In genomic region chr7:34784469-34784868, GRCm38 (mm10) we compare ENCODE assay signal across 26 mouse cellular contexts. TPM values are rescaled to one million over a fixed set of nuclear protein-coding genes. Genes with fewer than 3 reads are reported as not detected.
DNase-seq lines count a peak whose midpoint lies in the region; ATAC-seq and TF ChIP-seq lines count a peak whose summit lies in the region.
"Had no signal": no experiment of that assay in that cellular context is flagged by ENCODE, and none has a peak within 500 bp of the region (broad histone marks: within the 10 kb centered on the region; RNA-seq: fewer than 3 reads in every experiment).

No protein-coding gene starts in this region.

- no peak overlapping the region for H3K4me2 ChIP-seq in hindbrain, embryonic 16.5 days (ENCODE audit: low read length)
- no peak overlapping the region for H3K4me2 ChIP-seq in midbrain, embryonic 13.5 days (replicated peaks)
- no peak overlapping the region for H3K4me2 ChIP-seq in midbrain, postnatal 0 days (ENCODE audit: low read depth, low read length, poor library complexity, severe bottlenecking)
- H3K4me2 ChIP-seq in intestine, postnatal 0 days (replicated peaks; ENCODE audit: low read depth) = no peak overlapping the region
- H3K4me2 ChIP-seq: embryonic facial prominence, embryonic 15.5 days; heart, embryonic 15.5 days; hindbrain, embryonic 15.5 days had no signal

- H3K4me1 ChIP-seq in hindbrain, embryonic 10.5 days (replicated peaks) = 0 out of 2 replicates have a peak, but pooled peaks cover 3% of the 10 kb centered on the region
- H3K4me1 ChIP-seq in hindbrain, embryonic 16.5 days (ENCODE audit: control insufficient read depth, insufficient read depth, low read depth, low read length) = no peaks in the 10 kb centered on the region
- H3K4me1 ChIP-seq in midbrain, embryonic 13.5 days (replicated peaks) = peaks cover 11% of the 10 kb centered on the region
- H3K4me1 ChIP-seq in midbrain, postnatal 0 days (ENCODE audit: insufficient read depth, low read length) = no peaks in the 10 kb centered on the region
- no peaks in the 10 kb centered on the region for H3K4me1 ChIP-seq in intestine, postnatal 0 days (replicated peaks; ENCODE audit: control insufficient read depth, insufficient read depth, low read length)
- H3K4me1 ChIP-seq: heart, embryonic 15.5 days had no signal

- H3K9ac ChIP-seq in hindbrain, embryonic 16.5 days (ENCODE audit: low read depth, low read length) = no peak overlapping the region
- no peak overlapping the region for H3K9ac ChIP-seq in midbrain, embryonic 13.5 days (replicated peaks)
- no peak overlapping the region for H3K9ac ChIP-seq in midbrain, postnatal 0 days (replicated peaks; ENCODE audit: low read length, poor library complexity, severe bottlenecking)
- H3K9ac ChIP-seq in intestine, postnatal 0 days (ENCODE audit: low read depth, low read length) = no peak overlapping the region
- H3K9ac ChIP-seq: embryonic facial prominence, embryonic 15.5 days; heart, embryonic 15.5 days; hindbrain, embryonic 15.5 days had no signal

- no peak for TF ChIP-seq CTCF in midbrain, postnatal 0 days (IDR thresholded peaks at IDR 0.05)
- TF ChIP-seq CTCF in intestine, postnatal 0 days (IDR thresholded peaks at IDR 0.05; ENCODE audit: low read depth) = no peak

- no peak for ATAC-seq in hindbrain, embryonic 16.5 days
- ATAC-seq in midbrain, embryonic 13.5 days = no peak
- no peak for ATAC-seq in midbrain, postnatal 0 days (ENCODE audit: low FRiP score)
- no peak for ATAC-seq in intestine, postnatal 0 days
- ATAC-seq: CD4-positive, CD25-positive, alpha-beta regulatory T cell, adult 4 months; forebrain, embryonic 14.5 days; inflammation-experienced regulatory T-cells, adult 6 months had no signal

- no peaks in the 10 kb centered on the region for H3K36me3 ChIP-seq in hindbrain, embryonic 10.5 days
- H3K36me3 ChIP-seq in hindbrain, embryonic 16.5 days (ENCODE audit: control insufficient read depth, insufficient read depth, low read length) = no peaks in the 10 kb centered on the region
- H3K36me3 ChIP-seq in midbrain, embryonic 13.5 days = no peaks in the 10 kb centered on the region
- no peaks in the 10 kb centered on the region for H3K36me3 ChIP-seq in midbrain, postnatal 0 days (ENCODE audit: insufficient read depth, low read length)
- H3K36me3 ChIP-seq in intestine, postnatal 0 days (ENCODE audit: control insufficient read depth, insufficient read depth) = no peaks in the 10 kb centered on the region
- H3K36me3 ChIP-seq: embryonic facial prominence, embryonic 15.5 days; forebrain, embryonic 10.5 days; G1E; heart, embryonic 10.5 days; heart, embryonic 15.5 days; hindbrain, embryonic 15.5 days had no signal

- H3K27me3 ChIP-seq in hindbrain, embryonic 10.5 days (ENCODE audit: insufficient read depth, poor library complexity, severe bottlenecking) = no peaks in the 10 kb centered on the region
- H3K27me3 ChIP-seq in hindbrain, embryonic 16.5 days (replicated peaks; ENCODE audit: control insufficient read depth, insufficient read depth, low read length) = no peaks in the 10 kb centered on the region
- no peaks in the 10 kb centered on the region for H3K27me3 ChIP-seq in midbrain, embryonic 13.5 days
- H3K27me3 ChIP-seq in midbrain, postnatal 0 days (ENCODE audit: insufficient read depth, low read length) = no peaks in the 10 kb centered on the region
- H3K27me3 ChIP-seq in intestine, postnatal 0 days (replicated peaks; ENCODE audit: control insufficient read depth, insufficient read depth, low read length) = no peaks in the 10 kb centered on the region
- H3K27me3 ChIP-seq: embryonic facial prominence, embryonic 15.5 days; heart, embryonic 15.5 days; hindbrain, embryonic 15.5 days had no signal

- peaks cover 10% of the 10 kb centered on the region for H3K9me3 ChIP-seq in hindbrain, embryonic 10.5 days
- no peaks in the 10 kb centered on the region for H3K9me3 ChIP-seq in hindbrain, embryonic 16.5 days (ENCODE audit: control insufficient read depth, low read length)
- H3K9me3 ChIP-seq in midbrain, embryonic 13.5 days = 0 out of 2 replicates have a peak, but pooled peaks cover 5% of the 10 kb centered on the region
- H3K9me3 ChIP-seq in midbrain, postnatal 0 days (ENCODE audit: low read length) = no peaks in the 10 kb centered on the region
- H3K9me3 ChIP-seq in intestine, postnatal 0 days (ENCODE audit: control insufficient read depth) = no peaks in the 10 kb centered on the region
- H3K9me3 ChIP-seq: embryonic facial prominence, embryonic 15.5 days; heart, embryonic 10.5 days; heart, embryonic 15.5 days; hindbrain, embryonic 15.5 days had no signal

- no peak for DNase-seq in hindbrain, embryonic 10.5 days (ENCODE audit: low spot score)
- DNase-seq in midbrain, postnatal 0 days (ENCODE audit: low spot score) = no peak
- peak; percentile 5 for DNase-seq in 416B (ENCODE audit: low read depth)
- peak; percentile 46 for DNase-seq in brain, adult 2 months (ENCODE audit: low read depth, low spot score)
- DNase-seq: adrenal gland, adult 8-10 months; adrenal gland, postnatal 36 days; B cell, adult 2 months; cerebellum, adult 11 months; cerebellum, adult 8-10 months; cerebellum, postnatal 25 days; gastrocnemius, postnatal 10 days; heart, adult 18-20 months; kidney, adult 11 months had no signal

- no peak overlapping the region for H3K4me3 ChIP-seq in hindbrain, embryonic 10.5 days
- no peak overlapping the region for H3K4me3 ChIP-seq in hindbrain, embryonic 16.5 days (ENCODE audit: low read length)
- no peak overlapping the region for H3K4me3 ChIP-seq in midbrain, embryonic 13.5 days (replicated peaks)
- H3K4me3 ChIP-seq in midbrain, postnatal 0 days (ENCODE audit: low read depth, low read length) = no peak overlapping the region
- no peak overlapping the region for H3K4me3 ChIP-seq in intestine, postnatal 0 days (ENCODE audit: low read depth, low read length)
- H3K4me3 ChIP-seq: embryonic facial prominence, embryonic 15.5 days; erythroblast, embryonic 14.5 days; forebrain, embryonic 10.5 days; heart, embryonic 10.5 days; heart, embryonic 15.5 days; hindbrain, embryonic 15.5 days had no signal

- 76% methylated on average over 9 of the region's 9 CpGs for WGBS in hindbrain, embryonic 10.5 days
- 56% methylated on average over 9 of the region's 9 CpGs for WGBS in hindbrain, embryonic 16.5 days
- WGBS in midbrain, embryonic 13.5 days = 58% methylated on average over 9 of the region's 9 CpGs
- WGBS in midbrain, postnatal 0 days = 47% methylated on average over 9 of the region's 9 CpGs
- WGBS in intestine, postnatal 0 days = 50% methylated on average over 9 of the region's 9 CpGs

- peak overlapping the region; percentile 2; the same call in 1 of the 2 replicates for H3K27ac ChIP-seq in hindbrain, embryonic 10.5 days
- H3K27ac ChIP-seq in hindbrain, embryonic 16.5 days (ENCODE audit: low read depth, low read length) = no peak overlapping the region
- H3K27ac ChIP-seq in midbrain, embryonic 13.5 days = 0 out of 2 replicates have a peak overlapping the region, but pooled peaks have one; percentile 30
- H3K27ac ChIP-seq in midbrain, postnatal 0 days (ENCODE audit: low read depth, low read length) = no peak overlapping the region
- H3K27ac ChIP-seq in intestine, postnatal 0 days (ENCODE audit: low read depth, low read length) = no peak overlapping the region
- H3K27ac ChIP-seq: embryonic facial prominence, embryonic 15.5 days; forebrain, embryonic 10.5 days; heart, embryonic 15.5 days; hindbrain, embryonic 15.5 days had no signal

RNA-seq across cellular contexts. Expression of gene Chst8, which starts 28.0 kb away (rescaled TPM):
- 12.2 and 17.5 TPM in 2 replicates for polyA plus RNA-seq in hindbrain, embryonic 10.5 days (2016; fragmentation: Nextera tagmentation; extraction: Ambion mirVana)
- 9.2 and 12.2 TPM in 2 replicates for polyA plus RNA-seq in hindbrain, embryonic 16.5 days (2015; fragmentation: Nextera tagmentation; extraction: Ambion mirVana)
- 20.5 and 21.2 TPM in 2 replicates for polyA plus RNA-seq in midbrain, embryonic 13.5 days (2015; fragmentation: Nextera tagmentation; extraction: Ambion mirVana)
- total RNA-seq in midbrain, postnatal 0 days (2014; rRNA removed) = 17.4 and 20.1 TPM in 2 replicates
- polyA plus RNA-seq in midbrain, postnatal 0 days (2015; fragmentation: Nextera tagmentation; extraction: Ambion mirVana) = 13.5 and 16.2 TPM in 2 replicates
- 2.7 and 3.5 TPM in 2 replicates for polyA plus RNA-seq in intestine, postnatal 0 days (2015; fragmentation: Nextera tagmentation; extraction: Ambion mirVana)
- polyA plus RNA-seq: erythroblast, embryonic 14.5 days; G1E; inflammation-experienced regulatory T-cells, adult 6 months had no signal

Comparison
In these comparisons a context has a peak if more than half of its experiments do, and no peak if none do; other contexts are left out.
1. H3K27ac ChIP-seq: peak in hindbrain, embryonic 10.5 days (single experiment) and midbrain, embryonic 13.5 days (single experiment); none in hindbrain, embryonic 16.5 days (single experiment), midbrain, postnatal 0 days (single experiment) and intestine, postnatal 0 days (single experiment).
2. DNase-seq: peak in 416B (single experiment) and brain, adult 2 months (single experiment); none in hindbrain, embryonic 10.5 days (single experiment) and midbrain, postnatal 0 days (single experiment).